Mouse (Mus musculus) intestine, postnatal 0 days (tissue): Measurements from ENCODE around the gene Sptb. TPM values are rescaled to one million over a fixed set of nuclear protein-coding genes. Genes with fewer than 3 reads are reported as not detected.

Experiments used
- ATAC-seq: fragments of 200-750 bp; cut with Nextera tagmentation; 2 replicates; pipeline ENCODE4 v1.8.0; 2017; ENCODE audit warnings: mild to moderate bottlenecking, moderate TSS enrichment, moderate library complexity
- H3K27ac ChIP-seq: fragments of 300-500 bp; sonication (generic); 2 replicates; pipeline ENCODE4 v1.5.1; 2014; ENCODE audit warnings: mild to moderate bottlenecking, low read depth, low read length, moderate library complexity
- H3K27me3 ChIP-seq: fragments of 300-500 bp; sonication (generic); replicated peaks from 2 replicates; pipeline ENCODE4 v1.6.1; 2014; ENCODE audit warnings: low read length, mixed read lengths; ENCODE audit not compliant: control insufficient read depth, insufficient read depth
- H3K36me3 ChIP-seq: fragments of 300-500 bp; sonication (generic); 2 replicates; pipeline ENCODE4 v1.6.1; 2014; ENCODE audit warnings: mild to moderate bottlenecking, moderate library complexity; ENCODE audit not compliant: control insufficient read depth, insufficient read depth
- H3K4me1 ChIP-seq: fragments of 300-500 bp; sonication (generic); replicated peaks from 2 replicates; pipeline ENCODE4 v1.6.1; 2014; ENCODE audit warnings: antibody characterized with exemption, low read length, mixed read lengths; ENCODE audit not compliant: control insufficient read depth, insufficient read depth
- H3K4me2 ChIP-seq: fragments of 300-500 bp; sonication (generic); replicated peaks from 2 replicates; pipeline ENCODE4 v1.6.1; 2014; ENCODE audit warnings: low read depth, mild to moderate bottlenecking, moderate library complexity
- H3K4me3 ChIP-seq: fragments of 300-500 bp; sonication (generic); 2 replicates; pipeline ENCODE4 v1.5.1; 2014; ENCODE audit warnings: low read depth, low read length
- H3K9ac ChIP-seq: fragments of 300-500 bp; sonication (generic); 2 replicates; pipeline ENCODE4 v1.6.1; 2014; ENCODE audit warnings: mild to moderate bottlenecking, low read depth, low read length
- H3K9me3 ChIP-seq: fragments of 300-500 bp; sonication (generic); 2 replicates; pipeline ENCODE4 v1.6.1; 2016; ENCODE audit warnings: mixed run types; ENCODE audit not compliant: control insufficient read depth
- CTCF ChIP-seq: sonication (generic); IDR thresholded peaks from 2 replicates; pipeline ENCODE4 v1.5.1; 2016; ENCODE audit warnings: low read depth, mild to moderate bottlenecking, control low read depth, antibody characterized with exemption, moderate library complexity
- WGBS: fragments of 180-500 bp; shearing (Covaris S2); extraction: QIAGEN DNeasy Blood & Tissue Kit; methylation state at CpG from one replicate; pipeline ENCODE4 v1.1.7; 2014; 5-methylcytosine and 5-hydroxymethylcytosine counted together
- polyA plus RNA-seq: library from polyadenylated mRNA; unstranded; fragments of >200 nt; fragmentation: Nextera tagmentation; extraction: Ambion mirVana; gene quantifications from 2 replicates; pipeline ENCODE4 v1.2.1, GENCODE M21; 2015

The Sptb gene
- polyA plus RNA-seq, 1 experiment from 2014 or later = 0.35 TPM

DNA sequence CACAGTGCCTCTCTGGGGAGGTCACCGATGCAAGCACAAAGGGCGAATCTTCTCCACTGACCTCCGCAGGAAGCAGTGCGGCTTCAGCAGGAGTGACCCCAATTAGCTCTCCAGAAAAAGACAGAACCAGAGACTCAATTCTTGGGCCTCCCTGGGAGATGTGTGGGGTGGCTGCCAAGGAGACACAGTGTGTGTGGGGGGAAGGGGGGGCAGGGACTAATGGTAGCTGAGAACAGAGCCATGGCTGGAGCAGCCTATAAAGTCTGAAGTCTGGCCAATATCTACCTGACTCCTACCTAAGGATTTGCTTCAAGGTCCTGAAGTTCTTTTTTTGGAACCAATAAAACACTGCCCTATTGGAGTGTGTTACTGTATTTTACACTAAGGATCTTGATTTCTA, 105.8 kb downstream of the Sptb start:
- no peaks in the 10 kb centered on the region; the same call in 1 of the 2 replicates for H3K36me3 ChIP-seq
- ATAC-seq = no peak
- no peak for TF ChIP-seq CTCF
- no peaks in the 10 kb centered on the region for H3K9me3 ChIP-seq
- H3K4me1 ChIP-seq = no peaks in the 10 kb centered on the region
- H3K27me3 ChIP-seq = 0 out of 2 replicates have a peak, but pooled peaks cover 3% of the 10 kb centered on the region
- no peak overlapping the region for H3K4me3 ChIP-seq
- no peak overlapping the region for H3K27ac ChIP-seq
- H3K4me2 ChIP-seq = no peak overlapping the region
- no peak overlapping the region for H3K9ac ChIP-seq
- WGBS = 80% methylated on average over 4 of the region's 4 CpGs

DNA sequence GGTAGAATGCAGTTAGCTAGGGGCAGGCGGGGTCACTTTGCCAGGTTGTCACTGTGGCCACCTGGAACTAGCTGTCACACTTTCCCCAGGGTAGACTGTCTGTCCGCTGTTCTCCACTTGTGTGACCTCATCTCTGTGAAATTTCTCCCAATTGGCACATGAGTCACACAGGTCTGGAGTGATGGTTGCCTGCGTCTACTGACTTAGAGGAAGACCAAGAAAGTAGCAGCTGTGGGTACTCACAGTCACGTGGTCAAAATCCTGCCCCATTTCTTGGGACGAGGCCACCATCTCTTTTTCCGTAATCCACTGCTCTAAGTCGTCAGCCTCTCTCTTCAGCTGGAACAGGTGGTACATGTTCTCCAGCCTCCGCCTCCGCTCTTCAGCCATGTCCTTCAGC, 106.6 kb downstream of the Sptb start:
- 75% methylated on average over 9 of the region's 9 CpGs for WGBS
- H3K4me3 ChIP-seq = no peak overlapping the region
- no peak overlapping the region for H3K9ac ChIP-seq
- ATAC-seq = no peak
- no peaks in the 10 kb centered on the region; the same call in 1 of the 2 replicates for H3K36me3 ChIP-seq
- H3K27ac ChIP-seq = no peak overlapping the region
- no peaks in the 10 kb centered on the region for H3K4me1 ChIP-seq
- H3K9me3 ChIP-seq = no peaks in the 10 kb centered on the region
- H3K27me3 ChIP-seq = 0 out of 2 replicates have a peak, but pooled peaks cover under 1% of the 10 kb centered on the region
- H3K4me2 ChIP-seq = no peak overlapping the region
- no peak for TF ChIP-seq CTCF

- Histone ChIP-seq H3K27me3 (0 out of 2 replicates have a peak, but pooled peaks cover 6% of the 10 kb centered on the region), H3K9me3 (no peaks in the 10 kb centered on the region), H3K4me1 (no peaks in the 10 kb centered on the region; the same call in 1 of the 2 replicates), H3K36me3 (no peaks in the 10 kb centered on the region), H3K4me3 (no peak overlapping the region), H3K27ac (no peak overlapping the region), H3K4me2 (peak overlapping the region; percentile 37; the same call in 1 of the 2 replicates), H3K9ac (no peak overlapping the region)
- ATAC-seq = peak; percentile 32; the same call in 1 of the 2 replicates
- 60% methylated on average over 24 of the region's 24 CpGs for WGBS
- TF ChIP-seq CTCF = no peak
Measured at GRCm38 (mm10) chr12:76598196-76598928, 112.0 kb downstream of the Sptb start.

DNA sequence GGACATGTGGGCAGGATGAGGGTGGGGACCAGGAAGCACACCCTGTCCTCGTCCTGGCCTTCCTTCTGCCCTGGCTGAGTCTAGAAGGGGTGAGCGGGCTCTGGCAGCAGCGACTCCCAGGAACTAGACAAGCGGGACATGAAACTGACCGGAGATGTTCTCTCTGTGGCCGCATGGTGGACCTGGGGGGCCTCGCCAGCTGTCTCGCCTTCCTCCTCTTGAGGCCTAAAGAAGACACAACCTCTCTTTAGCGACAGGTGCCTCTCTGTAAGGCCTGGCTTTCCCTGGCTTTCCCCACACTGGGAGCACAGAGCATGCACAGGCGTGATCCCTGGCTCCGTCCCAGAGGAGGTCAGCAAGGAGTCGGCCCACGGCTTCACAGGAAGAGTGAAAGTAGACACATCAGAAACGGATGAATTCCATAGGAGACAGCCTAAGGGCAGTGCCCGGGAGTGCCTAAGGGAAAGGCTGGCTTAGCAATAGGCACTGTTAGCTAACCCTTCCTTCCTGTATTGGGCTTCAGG, 112.7 kb downstream of the Sptb start:
- Histone ChIP-seq H3K4me3 (no peak overlapping the region), H3K27ac (0 out of 2 replicates have a peak overlapping the region, but pooled peaks have one; percentile 1), H3K9me3 (no peaks in the 10 kb centered on the region), H3K9ac (no peak overlapping the region), H3K4me1 (no peaks in the 10 kb centered on the region; the same call in 1 of the 2 replicates), H3K36me3 (no peaks in the 10 kb centered on the region), H3K27me3 (0 out of 2 replicates have a peak, but pooled peaks cover 6% of the 10 kb centered on the region), H3K4me2 (peak overlapping the region; percentile 37; the same call in 1 of the 2 replicates)
- TF ChIP-seq CTCF = no peak
- ATAC-seq = no peak; the same call in 1 of the 2 replicates
- WGBS = 60% methylated on average over 15 of the region's 15 CpGs

- Histone ChIP-seq H3K9me3 (no peaks in the 10 kb centered on the region), H3K9ac (no peak overlapping the region), H3K4me2 (no peak overlapping the region), H3K4me1 (no peaks in the 10 kb centered on the region; the same call in 1 of the 2 replicates), H3K27ac (no peak overlapping the region), H3K27me3 (0 out of 2 replicates have a peak, but pooled peaks cover 6% of the 10 kb centered on the region), H3K4me3 (no peak overlapping the region), H3K36me3 (no peaks in the 10 kb centered on the region)
- peak; percentile 98 for TF ChIP-seq CTCF
- 52% methylated on average over 15 of the region's 15 CpGs for WGBS
- ATAC-seq = peak; percentile 18
Measured at GRCm38 (mm10) chr12:76596292-76597023, 113.9 kb downstream of the Sptb start.

DNA sequence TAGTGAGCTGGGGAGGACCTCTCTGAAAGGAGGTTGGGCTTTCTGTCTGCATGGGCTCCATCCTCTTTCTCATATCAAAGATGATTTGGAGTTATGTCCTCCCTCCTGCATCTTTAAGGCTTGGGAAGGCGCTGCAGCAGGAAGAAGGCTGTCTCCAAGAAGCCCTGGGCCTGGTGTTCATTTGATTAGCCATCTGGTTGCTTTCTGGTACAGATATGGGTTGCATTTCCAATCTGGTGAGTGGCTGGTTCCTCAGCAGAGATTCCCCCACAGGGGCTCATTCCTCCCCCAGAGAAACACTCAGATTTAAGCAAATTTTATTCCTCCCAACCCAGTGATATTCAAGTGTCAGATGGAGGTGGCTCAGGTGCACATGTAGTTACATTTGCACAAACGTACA, 114.5 kb downstream of the Sptb start:
- Histone ChIP-seq H3K4me2 (no peak overlapping the region), H3K27me3 (0 out of 2 replicates have a peak, but pooled peaks cover 6% of the 10 kb centered on the region), H3K27ac (no peak overlapping the region), H3K9ac (no peak overlapping the region), H3K36me3 (no peaks in the 10 kb centered on the region), H3K9me3 (no peaks in the 10 kb centered on the region), H3K4me3 (no peak overlapping the region), H3K4me1 (no peaks in the 10 kb centered on the region; the same call in 1 of the 2 replicates)
- no peak for ATAC-seq
- no peak for TF ChIP-seq CTCF
- 82% methylated on average over 2 of the region's 2 CpGs for WGBS
